24 mouse cellular contexts compared by ENCODE assay signal in the genomic region with DNA sequence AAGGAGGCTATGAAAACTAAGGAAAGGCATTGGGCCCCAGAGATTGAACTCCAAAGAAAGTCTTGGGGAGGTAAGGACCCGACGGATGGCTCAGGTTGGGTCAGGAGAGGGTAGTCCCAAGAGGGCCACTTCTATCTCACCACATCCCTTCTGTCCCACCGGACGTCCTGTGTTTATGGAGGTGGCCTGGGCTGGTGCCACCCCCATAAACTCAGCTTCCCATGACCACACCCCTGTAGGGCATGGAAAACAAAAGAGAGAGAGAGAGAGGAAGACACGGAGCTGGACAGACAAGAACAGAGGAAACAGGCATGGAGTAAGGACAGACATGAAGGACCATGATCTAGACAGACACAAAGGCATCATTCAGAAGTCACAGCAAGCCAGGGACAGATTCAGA. TPM values are rescaled to one million over a fixed set of nuclear protein-coding genes. Genes with fewer than 3 reads are reported as not detected.
A peak's percentile ranks its signal among the peaks of the same experiment; 100 is the strongest.
DNase-seq lines count a peak whose midpoint lies in the region; ATAC-seq and TF ChIP-seq lines count a peak whose summit lies in the region.
"Had no signal": no experiment of that assay in that cellular context is flagged by ENCODE, and none has a peak within 500 bp of the region (broad histone marks: within the 10 kb centered on the region; RNA-seq: fewer than 3 reads in every experiment).

No protein-coding gene starts in this region.

- peaks cover 11% of the 10 kb centered on the region; the same call in 1 of the 2 replicates for H3K36me3 ChIP-seq in heart, postnatal 0 days (replicated peaks; ENCODE audit: control insufficient read depth, insufficient read depth, low read length)
- peaks cover 9% of the 10 kb centered on the region for H3K36me3 ChIP-seq in lung, embryonic 14.5 days (ENCODE audit: insufficient read depth)
- no peaks in the 10 kb centered on the region for H3K36me3 ChIP-seq in hindbrain, embryonic 13.5 days
- H3K36me3 ChIP-seq: neural tube, embryonic 13.5 days had no signal

- 0 out of 2 replicates have a peak overlapping the region, but pooled peaks have one; percentile 95 for H3K27ac ChIP-seq in heart, postnatal 0 days (ENCODE audit: low read depth)
- peak overlapping the region; percentile 31; the same call in 1 of the 2 replicates for H3K27ac ChIP-seq in lung, embryonic 14.5 days (ENCODE audit: low read depth)
- no peak overlapping the region for H3K27ac ChIP-seq in hindbrain, embryonic 13.5 days
- H3K27ac ChIP-seq: embryonic facial prominence, embryonic 15.5 days; limb, embryonic 15.5 days; neural tube, embryonic 13.5 days had no signal

- H3K4me3 ChIP-seq in heart, postnatal 0 days (ENCODE audit: low read depth, low read length) = no peak overlapping the region
- H3K4me3 ChIP-seq in lung, embryonic 14.5 days (ENCODE audit: low read depth, low read length) = no peak overlapping the region
- no peak overlapping the region for H3K4me3 ChIP-seq in hindbrain, embryonic 13.5 days
- H3K4me3 ChIP-seq: embryonic facial prominence, embryonic 15.5 days; limb, embryonic 15.5 days; neural tube, embryonic 13.5 days had no signal

- no peak for ATAC-seq in heart, postnatal 0 days (ENCODE audit: insufficient read depth, low read depth)
- ATAC-seq in lung, embryonic 14.5 days (ENCODE audit: insufficient read depth) = no peak
- no peak for ATAC-seq in granulocyte monocyte progenitor cell, adult 5-6 weeks (replicated peaks; ENCODE audit: poor library complexity, severe bottlenecking)
- ATAC-seq in hindbrain, embryonic 13.5 days (ENCODE audit: low FRiP score) = no peak
- ATAC-seq: forebrain, embryonic 16.5 days; intestine, postnatal 0 days; Patski had no signal

- 75% methylated on average over 5 of the region's 5 CpGs for WGBS in heart, postnatal 0 days
- 78% methylated on average over 5 of the region's 5 CpGs for WGBS in lung, embryonic 14.5 days
- 88% methylated on average over 5 of the region's 5 CpGs for WGBS in hindbrain, embryonic 13.5 days

- no peak for TF ChIP-seq EP300 in heart, postnatal 0 days (IDR thresholded peaks at IDR 0.05; ENCODE audit: low read depth)

- no peak for TF ChIP-seq CTCF in heart, postnatal 0 days (IDR thresholded peaks at IDR 0.05; ENCODE audit: low read depth)
- TF ChIP-seq CTCF in lung, embryonic 14.5 days (IDR thresholded peaks at IDR 0.05; ENCODE audit: low read depth) = no peak

- no peak for DNase-seq in heart, postnatal 0 days (ENCODE audit: low spot score)
- no peak for DNase-seq in heart, postnatal 4 days
- no peak for DNase-seq in lung, embryonic 14.5 days
- DNase-seq in lung, adult 18-20 months = no peak
- DNase-seq in lung, postnatal 10 days = peak; percentile 67
- DNase-seq: adrenal gland, postnatal 36 days; B cell, adult 2 months; cerebellum, adult 11 months; cerebellum, adult 9-11 months; gastrocnemius, postnatal 25 days; heart, postnatal 10 days; left cerebral cortex, postnatal 4 days; midbrain, embryonic 14.5 days; thymus, postnatal 14 days had no signal

- H3K27me3 ChIP-seq in heart, postnatal 0 days (ENCODE audit: control insufficient read depth, insufficient read depth, low read length) = no peaks in the 10 kb centered on the region
- H3K27me3 ChIP-seq in lung, embryonic 14.5 days (ENCODE audit: insufficient read depth, low read length) = no peaks in the 10 kb centered on the region
- peaks cover 12% of the 10 kb centered on the region for H3K27me3 ChIP-seq in hindbrain, embryonic 13.5 days
- H3K27me3 ChIP-seq: CH12.LX; embryonic facial prominence, embryonic 15.5 days; limb, embryonic 15.5 days; Patski had no signal

- no peak overlapping the region for H3K9ac ChIP-seq in heart, postnatal 0 days (replicated peaks; ENCODE audit: low read depth, low read length)
- H3K9ac ChIP-seq in lung, embryonic 14.5 days = no peak overlapping the region
- H3K9ac ChIP-seq in hindbrain, embryonic 13.5 days = no peak overlapping the region
- H3K9ac ChIP-seq: embryonic facial prominence, embryonic 15.5 days; limb, embryonic 15.5 days; neural tube, embryonic 13.5 days had no signal

- no peaks in the 10 kb centered on the region for H3K9me3 ChIP-seq in heart, postnatal 0 days (replicated peaks; ENCODE audit: control insufficient read depth, low read length)
- no peaks in the 10 kb centered on the region for H3K9me3 ChIP-seq in lung, embryonic 14.5 days (ENCODE audit: low read depth, low read length)
- H3K9me3 ChIP-seq in hindbrain, embryonic 13.5 days = no peaks in the 10 kb centered on the region
- H3K9me3 ChIP-seq: embryonic facial prominence, embryonic 15.5 days; G1E; limb, embryonic 15.5 days; neural tube, embryonic 13.5 days had no signal

- no peak overlapping the region for H3K4me2 ChIP-seq in heart, postnatal 0 days (ENCODE audit: low read depth, low read length)
- no peak overlapping the region for H3K4me2 ChIP-seq in lung, embryonic 14.5 days
- H3K4me2 ChIP-seq in hindbrain, embryonic 13.5 days = no peak overlapping the region
- H3K4me2 ChIP-seq: embryonic facial prominence, embryonic 15.5 days; limb, embryonic 15.5 days; neural tube, embryonic 13.5 days had no signal

- H3K4me1 ChIP-seq in heart, postnatal 0 days (ENCODE audit: control insufficient read depth, insufficient read depth) = peaks cover 11% of the 10 kb centered on the region
- peaks cover 3% of the 10 kb centered on the region for H3K4me1 ChIP-seq in lung, embryonic 14.5 days (ENCODE audit: insufficient read depth)
- peaks cover 13% of the 10 kb centered on the region for H3K4me1 ChIP-seq in hindbrain, embryonic 13.5 days (replicated peaks)

RNA-seq across cellular contexts. Expression of gene Prx, which starts 5.7 kb away (rescaled TPM):
- total RNA-seq in heart, postnatal 0 days (2014; rRNA removed; ENCODE audit: low replicate concordance) = 1.9 and 2.2 TPM in 2 replicates
- 1.1 TPM in 2 replicates for polyA plus RNA-seq in heart, postnatal 0 days (2015; fragmentation: Nextera tagmentation; extraction: Ambion mirVana)
- 1 to 10 TPM; 4.1 to 5.9 TPM for total RNA-seq in heart, postnatal 4 days (2021)
- polyA plus RNA-seq in lung, embryonic 14.5 days (2014; fragmentation: Nextera tagmentation; extraction: Ambion mirVana) = 2.5 and 2.9 TPM in 2 replicates
- 0.13 and 1.4 TPM in 2 replicates for total RNA-seq in granulocyte monocyte progenitor cell, adult 5-6 weeks (2014; fragmentation: Nextera tagmentation)
- 0.52 and 0.62 TPM in 2 replicates for total RNA-seq in granulocyte monocyte progenitor cell, adult 5-6 weeks (2017)
- polyA plus RNA-seq in hindbrain, embryonic 13.5 days (2015; fragmentation: Nextera tagmentation; extraction: Ambion mirVana) = 1.4 and 1.5 TPM in 2 replicates

RNA-seq across cellular contexts. Expression of gene Sertad1, which starts 6.7 kb away (rescaled TPM):
- total RNA-seq in heart, postnatal 0 days (2014; rRNA removed; ENCODE audit: low replicate concordance) = 23.4 and 70.5 TPM in 2 replicates
- 30.8 and 31.0 TPM in 2 replicates for polyA plus RNA-seq in heart, postnatal 0 days (2015; fragmentation: Nextera tagmentation; extraction: Ambion mirVana)
- total RNA-seq in heart, postnatal 4 days (2021) = 10 to 100 TPM; 14.4 to 15.5 TPM
- 39.3 and 42.5 TPM in 2 replicates for polyA plus RNA-seq in lung, embryonic 14.5 days (2014; fragmentation: Nextera tagmentation; extraction: Ambion mirVana)
- 1.9 and 2.2 TPM in 2 replicates for total RNA-seq in granulocyte monocyte progenitor cell, adult 5-6 weeks (2014; fragmentation: Nextera tagmentation)
- 3.7 and 8.9 TPM in 2 replicates for total RNA-seq in granulocyte monocyte progenitor cell, adult 5-6 weeks (2017)
- polyA plus RNA-seq in hindbrain, embryonic 13.5 days (2015; fragmentation: Nextera tagmentation; extraction: Ambion mirVana) = 10.7 and 11.8 TPM in 2 replicates

RNA-seq across cellular contexts. Expression of gene Sertad3, which starts 19.9 kb away (rescaled TPM):
- total RNA-seq in heart, postnatal 0 days (2014; rRNA removed; ENCODE audit: low replicate concordance) = 4.3 and 11.4 TPM in 2 replicates
- 16.9 and 20.8 TPM in 2 replicates for polyA plus RNA-seq in heart, postnatal 0 days (2015; fragmentation: Nextera tagmentation; extraction: Ambion mirVana)
- total RNA-seq in heart, postnatal 4 days (2021) = 10 to 100 TPM in 1 of 2 experiments, 1 to 10 TPM in 1; 7.4 to 10.1 TPM
- 22.0 and 24.3 TPM in 2 replicates for polyA plus RNA-seq in lung, embryonic 14.5 days (2014; fragmentation: Nextera tagmentation; extraction: Ambion mirVana)
- total RNA-seq in granulocyte monocyte progenitor cell, adult 5-6 weeks (2014; fragmentation: Nextera tagmentation) = 4.6 and 5.3 TPM in 2 replicates
- 5.1 and 7.9 TPM in 2 replicates for total RNA-seq in granulocyte monocyte progenitor cell, adult 5-6 weeks (2017)
- 13.0 and 13.4 TPM in 2 replicates for polyA plus RNA-seq in hindbrain, embryonic 13.5 days (2015; fragmentation: Nextera tagmentation; extraction: Ambion mirVana)

RNA-seq across cellular contexts. Expression of gene Hipk4, which starts 29.6 kb away (rescaled TPM):
- 0.23 and 1.1 TPM in 2 replicates for total RNA-seq in heart, postnatal 0 days (2014; rRNA removed; ENCODE audit: low replicate concordance)
- 0.15 and 0.18 TPM in 2 replicates for polyA plus RNA-seq in heart, postnatal 0 days (2015; fragmentation: Nextera tagmentation; extraction: Ambion mirVana)
- 1 to 10 TPM in 1 of 2 experiments, under 1 TPM in 1; 0.83 to 1.0 TPM for total RNA-seq in heart, postnatal 4 days (2021)
- polyA plus RNA-seq in lung, embryonic 14.5 days (2014; fragmentation: Nextera tagmentation; extraction: Ambion mirVana) = 0.95 and 1.0 TPM in 2 replicates
- total RNA-seq in granulocyte monocyte progenitor cell, adult 5-6 weeks (2014; fragmentation: Nextera tagmentation) = 1.4 TPM in 1 of 2 replicates, not detected in the other
- 0.05 and 0.09 TPM in 2 replicates for total RNA-seq in granulocyte monocyte progenitor cell, adult 5-6 weeks (2017)
- 0.77 and 0.79 TPM in 2 replicates for polyA plus RNA-seq in hindbrain, embryonic 13.5 days (2015; fragmentation: Nextera tagmentation; extraction: Ambion mirVana)

RNA-seq across cellular contexts. Expression of gene Blvrb, which starts 45.7 kb away (rescaled TPM):
- 36.4 and 59.7 TPM in 2 replicates for total RNA-seq in heart, postnatal 0 days (2014; rRNA removed; ENCODE audit: low replicate concordance)
- polyA plus RNA-seq in heart, postnatal 0 days (2015; fragmentation: Nextera tagmentation; extraction: Ambion mirVana) = 33.3 and 34.4 TPM in 2 replicates
- total RNA-seq in heart, postnatal 4 days (2021) = 10 to 100 TPM; 36.3 to 44.5 TPM
- polyA plus RNA-seq in lung, embryonic 14.5 days (2014; fragmentation: Nextera tagmentation; extraction: Ambion mirVana) = 54.5 and 56.0 TPM in 2 replicates
- 10.4 and 12.2 TPM in 2 replicates for total RNA-seq in granulocyte monocyte progenitor cell, adult 5-6 weeks (2014; fragmentation: Nextera tagmentation)
- 6.2 and 8.6 TPM in 2 replicates for total RNA-seq in granulocyte monocyte progenitor cell, adult 5-6 weeks (2017)
- polyA plus RNA-seq in hindbrain, embryonic 13.5 days (2015; fragmentation: Nextera tagmentation; extraction: Ambion mirVana) = 18.7 and 19.3 TPM in 2 replicates
